Mouse (Mus musculus): ENCODE measurements at regions not wholly inside any gene's neighbourhood (a gene's known extent, or its start where the extent isn't known, plus 50 kb on each side); places are given as distances from the start of the nearest gene placed in this dataset.
A peak's percentile ranks its signal among the peaks of the same experiment; 100 is the strongest.

- Histone ChIP-seq H3K27ac (ENCODE audit: insufficient read depth, low read length) (no peak overlapping the region), H3K27me3 (ENCODE audit: control insufficient read depth, insufficient read depth, low read length) (no peaks in the 10 kb centered on the region), H3K4me3 (replicated peaks; ENCODE audit: insufficient read depth, low read depth, low read length) (no peak overlapping the region), H3K4me1 (ENCODE audit: control insufficient read depth, insufficient read depth, low read length) (no peaks in the 10 kb centered on the region)
- TF ChIP-seq CTCF (IDR thresholded peaks at IDR 0.05; ENCODE audit: borderline replicate concordance, insufficient read depth, low read depth, low read length), result no peak
- TF ChIP-seq POLR2A (IDR thresholded peaks at IDR 0.05; ENCODE audit: borderline replicate concordance, insufficient read depth, low read length), result no peak
- WGBS, result 81% methylated on average over 2 of the region's 2 CpGs
- peak in 1 of 2 experiments; percentile 0 for DNase-seq
Measured at GRCm38 (mm10) chr12:94674925-94675324, 1017.1 kb upstream of the Flrt2 start.

DNA sequence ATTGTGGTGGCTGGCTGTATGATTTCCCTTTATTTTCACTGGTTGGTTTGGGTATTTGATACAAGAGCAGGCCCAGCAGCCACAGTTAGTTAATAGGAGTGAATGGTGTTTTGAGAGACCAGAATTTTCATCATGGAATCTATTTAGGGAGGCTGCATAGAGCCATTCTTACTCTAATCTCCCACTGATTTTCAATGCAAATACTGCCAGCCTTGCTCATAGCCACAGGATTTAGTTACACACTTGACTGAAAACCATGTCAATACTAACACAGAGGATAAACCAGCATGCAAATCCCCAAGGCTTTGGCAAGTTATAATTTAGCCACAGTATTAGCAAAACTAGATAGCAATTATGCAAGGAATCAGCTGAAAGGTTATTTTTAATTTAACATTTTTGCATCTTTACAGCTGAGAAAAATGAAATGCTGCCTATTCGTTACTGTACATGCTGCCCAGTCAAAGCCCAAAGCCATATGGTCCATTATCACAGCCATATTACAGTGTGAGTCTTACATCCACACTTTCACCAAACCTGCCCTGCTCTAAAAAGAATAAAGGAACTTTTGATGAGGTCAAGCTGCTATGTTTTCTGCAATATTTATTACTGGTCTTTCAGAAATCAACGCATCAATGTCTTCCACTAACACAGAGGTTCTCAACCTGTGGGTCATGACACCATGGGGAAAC, 1000.5 kb upstream of the Flrt2 start:
- Histone ChIP-seq H3K27me3 (ENCODE audit: control insufficient read depth, insufficient read depth, low read length) (no peaks in the 10 kb centered on the region), H3K27ac (ENCODE audit: insufficient read depth, low read length) (no peak overlapping the region), H3K4me3 (replicated peaks; ENCODE audit: insufficient read depth, low read depth, low read length) (no peak overlapping the region), H3K4me1 (ENCODE audit: control insufficient read depth, insufficient read depth, low read length) (no peaks in the 10 kb centered on the region)
- 64% methylated on average over 2 of the region's 2 CpGs for WGBS
- no peak for TF ChIP-seq POLR2A (IDR thresholded peaks at IDR 0.05; ENCODE audit: borderline replicate concordance, insufficient read depth, low read length)
- TF ChIP-seq CTCF (IDR thresholded peaks at IDR 0.05; ENCODE audit: borderline replicate concordance, insufficient read depth, low read depth, low read length), result no peak
- no peak for DNase-seq

DNA sequence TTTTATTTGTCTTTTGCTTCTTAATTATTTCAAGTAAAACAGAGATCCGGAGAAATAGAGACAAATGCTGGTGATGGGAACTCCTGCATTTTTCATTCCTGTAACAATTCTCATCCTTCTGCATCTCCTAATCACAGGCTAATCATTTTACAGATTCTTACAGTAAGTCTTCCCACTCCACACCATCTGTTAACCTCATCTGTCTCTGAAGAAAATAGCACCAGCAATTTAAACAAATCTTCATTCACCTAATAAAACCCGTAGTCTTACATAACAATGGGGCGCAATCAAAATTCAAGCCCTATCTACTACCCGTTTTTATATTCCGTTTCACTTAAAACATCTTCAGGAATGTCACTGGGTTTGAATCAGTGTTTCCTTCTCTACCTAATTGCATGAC, 960.6 kb upstream of the Flrt2 start:
- no peaks in the 10 kb centered on the region for H3K4me1 ChIP-seq (ENCODE audit: control insufficient read depth, insufficient read depth, low read length)
- 84% methylated on average over 5 of the region's 5 CpGs for WGBS
- TF ChIP-seq POLR2A (IDR thresholded peaks at IDR 0.05; ENCODE audit: borderline replicate concordance, insufficient read depth, low read length), result no peak
- no peak for TF ChIP-seq CTCF (IDR thresholded peaks at IDR 0.05; ENCODE audit: borderline replicate concordance, insufficient read depth, low read depth, low read length)
- no peak for DNase-seq
- no peak overlapping the region for H3K4me3 ChIP-seq (replicated peaks; ENCODE audit: insufficient read depth, low read depth, low read length)
- H3K27ac ChIP-seq (ENCODE audit: insufficient read depth, low read length), result no peak overlapping the region
- H3K27me3 ChIP-seq (ENCODE audit: control insufficient read depth, insufficient read depth, low read length), result no peaks in the 10 kb centered on the region

- H3K4me1 ChIP-seq (ENCODE audit: control insufficient read depth, insufficient read depth, low read length), result no peaks in the 10 kb centered on the region
- H3K4me3 ChIP-seq (replicated peaks; ENCODE audit: insufficient read depth, low read depth, low read length), result no peak overlapping the region
- no peak for DNase-seq
- H3K27me3 ChIP-seq (ENCODE audit: control insufficient read depth, insufficient read depth, low read length), result no peaks in the 10 kb centered on the region
- 21% methylated on average over 4 of the region's 4 CpGs for WGBS
- H3K27ac ChIP-seq (ENCODE audit: insufficient read depth, low read length), result no peak overlapping the region
- TF ChIP-seq CTCF (IDR thresholded peaks at IDR 0.05; ENCODE audit: borderline replicate concordance, insufficient read depth, low read depth, low read length) (no peak), POLR2A (IDR thresholded peaks at IDR 0.05; ENCODE audit: borderline replicate concordance, insufficient read depth, low read length) (no peak)
Measured at GRCm38 (mm10) chr12:94733179-94733578, 958.8 kb upstream of the Flrt2 start.

GRCm38 (mm10) chr12:94737263-94737662, 954.8 kb upstream of the Flrt2 start:
- no peak for DNase-seq
- WGBS, result 63% methylated on average over 4 of the region's 4 CpGs
- H3K27ac ChIP-seq (ENCODE audit: insufficient read depth, low read length), result no peak overlapping the region
- TF ChIP-seq CTCF (IDR thresholded peaks at IDR 0.05; ENCODE audit: borderline replicate concordance, insufficient read depth, low read depth, low read length), result no peak
- TF ChIP-seq POLR2A (IDR thresholded peaks at IDR 0.05; ENCODE audit: borderline replicate concordance, insufficient read depth, low read length), result no peak
- no peaks in the 10 kb centered on the region for H3K27me3 ChIP-seq (ENCODE audit: control insufficient read depth, insufficient read depth, low read length)
- H3K4me1 ChIP-seq (ENCODE audit: control insufficient read depth, insufficient read depth, low read length), result no peaks in the 10 kb centered on the region
- no peak overlapping the region for H3K4me3 ChIP-seq (replicated peaks; ENCODE audit: insufficient read depth, low read depth, low read length)

- Histone ChIP-seq H3K4me3 (replicated peaks; ENCODE audit: insufficient read depth, low read depth, low read length) (no peak overlapping the region), H3K27ac (ENCODE audit: insufficient read depth, low read length) (no peak overlapping the region), H3K4me1 (ENCODE audit: control insufficient read depth, insufficient read depth, low read length) (no peaks in the 10 kb centered on the region), H3K27me3 (ENCODE audit: control insufficient read depth, insufficient read depth, low read length) (no peaks in the 10 kb centered on the region)
- TF ChIP-seq CTCF (IDR thresholded peaks at IDR 0.05; ENCODE audit: borderline replicate concordance, insufficient read depth, low read depth, low read length), result no peak
- no peak for TF ChIP-seq POLR2A (IDR thresholded peaks at IDR 0.05; ENCODE audit: borderline replicate concordance, insufficient read depth, low read length)
- no peak for DNase-seq
- 78% methylated on average over 6 of the region's 6 CpGs for WGBS
Measured at GRCm38 (mm10) chr12:94749747-94750515, 942.1 kb upstream of the Flrt2 start.

- WGBS, result 96% methylated on average over 2 of the region's 2 CpGs
- no peak overlapping the region for H3K4me3 ChIP-seq (replicated peaks; ENCODE audit: insufficient read depth, low read depth, low read length)
- no peak for DNase-seq
- no peaks in the 10 kb centered on the region for H3K4me1 ChIP-seq (ENCODE audit: control insufficient read depth, insufficient read depth, low read length)
- no peak overlapping the region for H3K27ac ChIP-seq (ENCODE audit: insufficient read depth, low read length)
- no peaks in the 10 kb centered on the region for H3K27me3 ChIP-seq (ENCODE audit: control insufficient read depth, insufficient read depth, low read length)
- no peak for TF ChIP-seq CTCF (IDR thresholded peaks at IDR 0.05; ENCODE audit: borderline replicate concordance, insufficient read depth, low read depth, low read length)
- no peak for TF ChIP-seq POLR2A (IDR thresholded peaks at IDR 0.05; ENCODE audit: borderline replicate concordance, insufficient read depth, low read length)
Measured at GRCm38 (mm10) chr12:94755754-94756153, 936.3 kb upstream of the Flrt2 start.

Data from cerebellum, adult 2 months (tissue).